ENCODE assay signal across 22 mouse cellular contexts in genomic region chr11:120405867-120406266, GRCm38 (mm10). TPM values are rescaled to one million over a fixed set of nuclear protein-coding genes. Genes with fewer than 3 reads are reported as not detected.
A peak's percentile ranks its signal among the peaks of the same experiment; 100 is the strongest.
DNase-seq lines count a peak whose midpoint lies in the region; ATAC-seq and TF ChIP-seq lines count a peak whose summit lies in the region.
"Had no signal": no experiment of that assay in that cellular context is flagged by ENCODE, and none has a peak within 500 bp of the region (broad histone marks: within the 10 kb centered on the region; RNA-seq: fewer than 3 reads in every experiment).

No protein-coding gene starts in this region.

- TF ChIP-seq POLR2A in MEL (IDR thresholded peaks at IDR 0.05; ENCODE audit: control insufficient read depth in 1 of 2, insufficient read depth in 1 of 2, low read depth in 1 of 2, low read length in 2 of 2, poor library complexity in 1 of 2) = peak in 1 of 2 experiments; percentile 43; a peak in 2 of 4 replicates

- H3K9ac ChIP-seq in MEL (ENCODE audit: control insufficient read depth, low read depth, low read length, poor library complexity, severe bottlenecking) = no peak overlapping the region
- H3K9ac ChIP-seq in liver, embryonic 16.5 days (ENCODE audit: low read depth, low read length) = no peak overlapping the region
- H3K9ac ChIP-seq: embryonic facial prominence, embryonic 12.5 days; forebrain, embryonic 15.5 days; hindbrain, embryonic 12.5 days had no signal

- TF ChIP-seq CTCF in MEL (IDR thresholded peaks at IDR 0.05 in 2 of 3, conservative IDR thresholded peaks at IDR 0.05 in 1 of 3; ENCODE audit: control insufficient read depth in 1 of 3, insufficient read depth in 1 of 3, low read depth in 2 of 3, low read length in 3 of 3, poor library complexity in 1 of 3, severe bottlenecking in 1 of 3) = no peak

- H3K79me2 ChIP-seq in MEL (ENCODE audit: control insufficient read depth, insufficient read depth, low read length, poor library complexity) = no peaks in the 10 kb centered on the region; the same call in 1 of the 2 replicates

- TF ChIP-seq RAD21 in MEL (IDR thresholded peaks at IDR 0.05; ENCODE audit: low read depth, low read length) = no peak

- H3K4me1 ChIP-seq in MEL (ENCODE audit: control insufficient read depth in 1 of 2, insufficient read depth in 2 of 2, low read length in 2 of 2) = peaks cover 23 to 28% of the 10 kb centered on the region in 2 experiments
- H3K4me1 ChIP-seq in liver, embryonic 16.5 days (ENCODE audit: control insufficient read depth, low read depth, low read length) = peaks cover 17% of the 10 kb centered on the region
- H3K4me1 ChIP-seq: embryonic facial prominence, embryonic 12.5 days; forebrain, embryonic 15.5 days; hindbrain, embryonic 12.5 days had no signal

- no peak overlapping the region for H3K4me2 ChIP-seq in liver, embryonic 16.5 days (ENCODE audit: low read depth, low read length)
- H3K4me2 ChIP-seq: embryonic facial prominence, embryonic 12.5 days; forebrain, embryonic 15.5 days; hindbrain, embryonic 12.5 days had no signal

- no peaks in the 10 kb centered on the region for H3K9me3 ChIP-seq in MEL (replicated peaks; ENCODE audit: insufficient read depth, low read length)
- no peaks in the 10 kb centered on the region for H3K9me3 ChIP-seq in liver, embryonic 16.5 days (replicated peaks; ENCODE audit: control insufficient read depth, low read length)
- H3K9me3 ChIP-seq: embryonic facial prominence, embryonic 12.5 days; forebrain, embryonic 15.5 days; hindbrain, embryonic 12.5 days had no signal

- no peaks in the 10 kb centered on the region for H3K27me3 ChIP-seq in MEL (ENCODE audit: control insufficient read depth in 1 of 2, insufficient read depth in 2 of 2, low read length in 2 of 2)
- H3K27me3 ChIP-seq in liver, embryonic 16.5 days (ENCODE audit: control insufficient read depth, insufficient read depth, low read depth, low read length) = no peaks in the 10 kb centered on the region
- H3K27me3 ChIP-seq: embryonic facial prominence, embryonic 12.5 days; forebrain, embryonic 15.5 days; hindbrain, embryonic 12.5 days had no signal

- H3K27ac ChIP-seq in MEL (ENCODE audit: control insufficient read depth, low read depth, low read length) = peak overlapping the region; percentile 88
- no peak overlapping the region for H3K27ac ChIP-seq in liver, embryonic 16.5 days (ENCODE audit: low read length)
- H3K27ac ChIP-seq: embryonic facial prominence, embryonic 12.5 days; forebrain, embryonic 15.5 days; hindbrain, embryonic 12.5 days; kidney, postnatal 0 days; layer of hippocampus, adult 2 months had no signal

- DNase-seq in 416B (ENCODE audit: low read depth) (peak; percentile 70), MEL (ENCODE audit: low read depth, low spot score) (peak; percentile 92)
- no peak for DNase-seq in urinary bladder, postnatal 25 days (ENCODE audit: low spot score)
- no peak for DNase-seq in Muller cell, postnatal 12 days (ENCODE audit: inconsistent ontology term)
- no peak for DNase-seq in right cerebral cortex, postnatal 36 days (ENCODE audit: low spot score in 2 of 2)
- DNase-seq: cerebellum, adult 9-10 months; gastrocnemius, postnatal 36 days; heart, postnatal 14 days; kidney, adult 18-20 months; left cerebral cortex, postnatal 4 days; lung, postnatal 10 days; right cerebral cortex, postnatal 25 days; thymus, postnatal 36 days had no signal

- peak; percentile 79 for ATAC-seq in erythroid progenitor cell, adult 5-6 weeks (replicated peaks; ENCODE audit: low FRiP score, poor library complexity, severe bottlenecking)
- ATAC-seq in liver, embryonic 16.5 days (ENCODE audit: low read depth) = peak; percentile 94
- ATAC-seq: forebrain, embryonic 15.5 days had no signal

- TF ChIP-seq EP300 in MEL (IDR thresholded peaks at IDR 0.05; ENCODE audit: low read depth in 1 of 2, low read length in 2 of 2) = peak; percentile 97 to 98

- 24% methylated on average over 3 of the region's 3 CpGs for WGBS in liver, embryonic 16.5 days (ENCODE audit: insufficient replicate concordance)

- peaks cover 31 to 38% of the 10 kb centered on the region in 2 experiments for H3K36me3 ChIP-seq in MEL (ENCODE audit: control insufficient read depth in 1 of 2, insufficient read depth in 2 of 2, low read length in 2 of 2)
- peaks cover 69% of the 10 kb centered on the region for H3K36me3 ChIP-seq in liver, embryonic 16.5 days (ENCODE audit: control insufficient read depth, insufficient read depth)

- H3K4me3 ChIP-seq in MEL (ENCODE audit: control insufficient read depth in 1 of 2, insufficient read depth in 1 of 2, low read depth in 2 of 2, low read length in 2 of 2) = no peak overlapping the region
- H3K4me3 ChIP-seq in liver, embryonic 16.5 days (ENCODE audit: low read depth, low read length) = no peak overlapping the region
- H3K4me3 ChIP-seq: embryonic facial prominence, embryonic 12.5 days; forebrain, embryonic 15.5 days; hindbrain, embryonic 12.5 days; layer of hippocampus, adult 2 months had no signal

TF ChIP-seq in MEL, 35 proteins besides CTCF, POLR2A, EP300 and RAD21 (continues in another document):
- no peak for TF ChIP-seq MEF2A (IDR thresholded peaks at IDR 0.05; ENCODE audit: extremely low read depth, insufficient replicate concordance, low read depth, low read length, poor library complexity, severe bottlenecking)
- TF ChIP-seq MAFK (IDR thresholded peaks at IDR 0.05; ENCODE audit: borderline replicate concordance, low read depth, low read length) = no peak
- no peak for TF ChIP-seq NELFE (IDR thresholded peaks at IDR 0.05; ENCODE audit: low read depth, low read length)
- peak; percentile 71; the same call in 1 of the 2 replicates for TF ChIP-seq BHLHE40 (IDR thresholded peaks at IDR 0.05; ENCODE audit: borderline replicate concordance, low read depth, low read length)
- TF ChIP-seq MAZ (IDR thresholded peaks at IDR 0.05; ENCODE audit: low read depth, low read length) = no peak
- peak; percentile 59; the same call in 1 of the 2 replicates for TF ChIP-seq MYB (IDR thresholded peaks at IDR 0.05; ENCODE audit: low read depth, low read length)
- TF ChIP-seq USF1 (IDR thresholded peaks at IDR 0.05; ENCODE audit: low read depth, low read length) = no peak
- TF ChIP-seq ELF1 (IDR thresholded peaks at IDR 0.05; ENCODE audit: low read depth, low read length) = no peak
- peak; percentile 98 for TF ChIP-seq GATA1 (IDR thresholded peaks at IDR 0.05; ENCODE audit: low read depth, low read length)
- peak; percentile 87 for TF ChIP-seq MYC (IDR thresholded peaks at IDR 0.05; ENCODE audit: low read depth, low read length)
- TF ChIP-seq UBTF (IDR thresholded peaks at IDR 0.05; ENCODE audit: borderline replicate concordance, insufficient read depth, low read depth, low read length) = no peak
- TF ChIP-seq HCFC1 (IDR thresholded peaks at IDR 0.05; ENCODE audit: low read depth, low read length) = 0 out of 2 replicates have a peak, but pooled peaks have one; percentile 13
- peak; percentile 76 for TF ChIP-seq MXI1 (IDR thresholded peaks at IDR 0.05; ENCODE audit: low read depth, low read length)
- no peak for TF ChIP-seq SMC3 (IDR thresholded peaks at IDR 0.05; ENCODE audit: low read depth, low read length)
- no peak for TF ChIP-seq NRF1 (IDR thresholded peaks at IDR 0.05; ENCODE audit: insufficient read depth, low read depth, low read length, poor library complexity, severe bottlenecking)
- no peak for TF ChIP-seq CHD1 (IDR thresholded peaks at IDR 0.05; ENCODE audit: low read depth, low read length)
- peak; percentile 99 for TF ChIP-seq TCF12 (IDR thresholded peaks at IDR 0.05; ENCODE audit: low read depth, low read length)

RNA-seq across cellular contexts. Expression of gene Faap100, which starts 27.3 kb away (rescaled TPM):
- total RNA-seq in MEL (2012; rRNA removed) = 34.9 and 45.7 TPM in 2 replicates
- 10 to 100 TPM in 1 of 2 experiments, not detected in 1; 27.1 TPM for polyA plus RNA-seq in MEL (2012; ENCODE audit: insufficient read depth in 1 of 2, insufficient read length in 2 of 2, low read depth in 1 of 2, low replicate concordance in 2 of 2, missing spikeins in 1 of 2)
- 6.1 and 8.0 TPM in 2 replicates for total RNA-seq in erythroid progenitor cell, adult 5-6 weeks (2015; ENCODE audit: low replicate concordance)
- 2.0 and 9.4 TPM in 2 replicates for total RNA-seq in erythroid progenitor cell, adult 5-6 weeks (2017; ENCODE audit: low replicate concordance)
- 6.0 and 6.5 TPM in 2 replicates for polyA plus RNA-seq in liver, embryonic 16.5 days (2015; fragmentation: Nextera tagmentation; extraction: Ambion mirVana)

RNA-seq across cellular contexts. Expression of gene Nploc4, which starts 31.6 kb away (rescaled TPM):
- total RNA-seq in MEL (2012; rRNA removed) = 77.4 and 88.3 TPM in 2 replicates
- polyA plus RNA-seq in MEL (2012; ENCODE audit: insufficient read depth in 1 of 2, insufficient read length in 2 of 2, low read depth in 1 of 2, low replicate concordance in 2 of 2, missing spikeins in 1 of 2) = 100 to 1,000 TPM; 117 to 352 TPM
- total RNA-seq in erythroid progenitor cell, adult 5-6 weeks (2015; ENCODE audit: low replicate concordance) = 35.2 and 47.6 TPM in 2 replicates
- 63.8 and 65.8 TPM in 2 replicates for total RNA-seq in erythroid progenitor cell, adult 5-6 weeks (2017; ENCODE audit: low replicate concordance)
- polyA plus RNA-seq in liver, embryonic 16.5 days (2015; fragmentation: Nextera tagmentation; extraction: Ambion mirVana) = 18.5 and 19.0 TPM in 2 replicates

RNA-seq across cellular contexts. Expression of gene Tspan10, which starts 36.6 kb away (rescaled TPM):
- total RNA-seq in MEL (2012; rRNA removed) = 0.20 and 0.65 TPM in 2 replicates
- under 1 TPM in 1 of 2 experiments, not detected in 1; 0.29 TPM for polyA plus RNA-seq in MEL (2012; ENCODE audit: insufficient read depth in 1 of 2, insufficient read length in 2 of 2, low read depth in 1 of 2, low replicate concordance in 2 of 2, missing spikeins in 1 of 2)
- total RNA-seq in erythroid progenitor cell, adult 5-6 weeks (2015; ENCODE audit: low replicate concordance) = not detected in 2 replicates
- total RNA-seq in erythroid progenitor cell, adult 5-6 weeks (2017; ENCODE audit: low replicate concordance) = 0.13 and 1.8 TPM in 2 replicates
- not detected in 2 replicates for polyA plus RNA-seq in liver, embryonic 16.5 days (2015; fragmentation: Nextera tagmentation; extraction: Ambion mirVana)
- total RNA-seq: liver, adult 2 months had no signal
- polyA plus RNA-seq: forebrain, embryonic 15.5 days; hindbrain, embryonic 12.5 days; kidney, postnatal 0 days; midbrain, postnatal 0 days had no signal

RNA-seq across cellular contexts. Expression of gene Fscn2, which starts 44.5 kb away (rescaled TPM):
- 0.29 and 0.62 TPM in 2 replicates for total RNA-seq in MEL (2012; rRNA removed)
- under 1 TPM in 1 of 2 experiments, not detected in 1; 0.61 TPM for polyA plus RNA-seq in MEL (2012; ENCODE audit: insufficient read depth in 1 of 2, insufficient read length in 2 of 2, low read depth in 1 of 2, low replicate concordance in 2 of 2, missing spikeins in 1 of 2)
- not detected in 2 replicates for total RNA-seq in erythroid progenitor cell, adult 5-6 weeks (2015; ENCODE audit: low replicate concordance)
- total RNA-seq in erythroid progenitor cell, adult 5-6 weeks (2017; ENCODE audit: low replicate concordance) = not detected in 2 replicates
- not detected in 2 replicates for polyA plus RNA-seq in liver, embryonic 16.5 days (2015; fragmentation: Nextera tagmentation; extraction: Ambion mirVana)
- total RNA-seq: heart, postnatal 14 days; liver, adult 2 months had no signal
- polyA plus RNA-seq: liver, adult 2 months had no signal

RNA-seq across cellular contexts. Expression of gene Pde6g, which starts 47.4 kb away (rescaled TPM):
- total RNA-seq in MEL (2012; rRNA removed) = 0.35 and 0.46 TPM in 2 replicates
- polyA plus RNA-seq in MEL (2012; ENCODE audit: insufficient read depth in 1 of 2, insufficient read length in 2 of 2, low read depth in 1 of 2, low replicate concordance in 2 of 2, missing spikeins in 1 of 2) = under 1 TPM in 1 of 2 experiments, not detected in 1; 0.84 TPM
- total RNA-seq in erythroid progenitor cell, adult 5-6 weeks (2015; ENCODE audit: low replicate concordance) = not detected in 2 replicates
- not detected in 2 replicates for total RNA-seq in erythroid progenitor cell, adult 5-6 weeks (2017; ENCODE audit: low replicate concordance)
- 0.09 and 0.13 TPM in 2 replicates for polyA plus RNA-seq in liver, embryonic 16.5 days (2015; fragmentation: Nextera tagmentation; extraction: Ambion mirVana)
- total RNA-seq: midbrain, postnatal 0 days had no signal
- polyA plus RNA-seq: hindbrain, embryonic 12.5 days had no signal

Comparison
In these comparisons a context has a peak if more than half of its experiments do, and no peak if none do; other contexts are left out.
1. DNase-seq: peak in 416B (single experiment) and MEL (single experiment); none in urinary bladder, postnatal 25 days (single experiment), Muller cell, postnatal 12 days (single experiment) and right cerebral cortex, postnatal 36 days (0 of 2).